Mouse (Mus musculus): ENCODE data around the gene Stx18. TPM values are rescaled to one million over a fixed set of nuclear protein-coding genes. Genes with fewer than 3 reads are reported as not detected.

The Stx18 gene
- polyA plus RNA-seq, 1 experiment from 2014 or later = 37.1 TPM

GRCm38 (mm10) chr5:38044923-38045322 lies 6.4 kb downstream of the Stx18 start:
- peaks cover 7% of the 10 kb centered on the region; the same call in 1 of the 2 replicates for H3K36me3 ChIP-seq
- H3K4me1 ChIP-seq (replicated peaks) = peaks cover 10% of the 10 kb centered on the region
- no peak overlapping the region for H3K9ac ChIP-seq
- H3K27ac ChIP-seq = no peak overlapping the region
- no peak overlapping the region for H3K4me3 ChIP-seq
- no peak overlapping the region for H3K4me2 ChIP-seq
- no peak for ATAC-seq (ENCODE audit: low FRiP score)
- no peaks in the 10 kb centered on the region for H3K27me3 ChIP-seq
- WGBS = 74% methylated on average over 2 of the region's 2 CpGs
- no peaks in the 10 kb centered on the region for H3K9me3 ChIP-seq

GRCm38 (mm10) chr5:38048177-38048576 lies 9.6 kb downstream of the Stx18 start:
- H3K4me2 ChIP-seq = no peak overlapping the region
- H3K36me3 ChIP-seq = peaks cover 7% of the 10 kb centered on the region; the same call in 1 of the 2 replicates
- WGBS = 66% methylated on average over 3 of the region's 3 CpGs
- no peaks in the 10 kb centered on the region for H3K9me3 ChIP-seq
- H3K4me1 ChIP-seq (replicated peaks) = 0 out of 2 replicates have a peak, but pooled peaks cover 2% of the 10 kb centered on the region
- H3K27ac ChIP-seq = no peak overlapping the region
- H3K27me3 ChIP-seq = no peaks in the 10 kb centered on the region
- H3K9ac ChIP-seq = no peak overlapping the region
- H3K4me3 ChIP-seq = no peak overlapping the region
- ATAC-seq (ENCODE audit: low FRiP score) = no peak

GRCm38 (mm10) chr5:38061051-38061450 lies 22.5 kb downstream of the Stx18 start:
- ATAC-seq (ENCODE audit: low FRiP score) = no peak
- no peak overlapping the region for H3K4me3 ChIP-seq
- H3K4me2 ChIP-seq = no peak overlapping the region
- H3K36me3 ChIP-seq = no peaks in the 10 kb centered on the region
- H3K4me1 ChIP-seq (replicated peaks) = peaks cover 24% of the 10 kb centered on the region
- no peaks in the 10 kb centered on the region for H3K9me3 ChIP-seq
- H3K9ac ChIP-seq = no peak overlapping the region
- H3K27ac ChIP-seq = no peak overlapping the region
- no peaks in the 10 kb centered on the region for H3K27me3 ChIP-seq
- 46% methylated on average over 2 of the region's 2 CpGs for WGBS

GRCm38 (mm10) chr5:38062709-38063108 lies 24.2 kb downstream of the Stx18 start:
- no peaks in the 10 kb centered on the region for H3K36me3 ChIP-seq
- H3K4me2 ChIP-seq = no peak overlapping the region
- 34% methylated on average over 5 of the region's 5 CpGs for WGBS
- H3K27ac ChIP-seq = no peak overlapping the region
- no peak overlapping the region for H3K4me3 ChIP-seq
- H3K9ac ChIP-seq = no peak overlapping the region
- no peak for ATAC-seq (ENCODE audit: low FRiP score)
- peaks cover 24% of the 10 kb centered on the region for H3K4me1 ChIP-seq (replicated peaks)
- H3K27me3 ChIP-seq = no peaks in the 10 kb centered on the region
- no peaks in the 10 kb centered on the region for H3K9me3 ChIP-seq

GRCm38 (mm10) chr5:38063339-38063738 lies 24.8 kb downstream of the Stx18 start:
- no peaks in the 10 kb centered on the region for H3K27me3 ChIP-seq
- H3K4me3 ChIP-seq = no peak overlapping the region
- no peaks in the 10 kb centered on the region for H3K9me3 ChIP-seq
- peaks cover 24% of the 10 kb centered on the region for H3K4me1 ChIP-seq (replicated peaks)
- no peaks in the 10 kb centered on the region for H3K36me3 ChIP-seq
- no peak overlapping the region for H3K27ac ChIP-seq
- H3K4me2 ChIP-seq = no peak overlapping the region
- no peak overlapping the region for H3K9ac ChIP-seq
- ATAC-seq (ENCODE audit: low FRiP score) = no peak
- WGBS = 79% methylated on average over 5 of the region's 5 CpGs

- H3K27me3 ChIP-seq = no peaks in the 10 kb centered on the region
- H3K27ac ChIP-seq = no peak overlapping the region
- H3K9me3 ChIP-seq = no peaks in the 10 kb centered on the region
- peaks cover 24% of the 10 kb centered on the region for H3K4me1 ChIP-seq (replicated peaks)
- H3K36me3 ChIP-seq = no peaks in the 10 kb centered on the region
- H3K4me2 ChIP-seq = no peak overlapping the region
- H3K9ac ChIP-seq = no peak overlapping the region
- 93% methylated on average over 4 of the region's 4 CpGs for WGBS
- no peak for ATAC-seq (ENCODE audit: low FRiP score)
- no peak overlapping the region for H3K4me3 ChIP-seq
Observed at GRCm38 (mm10) chr5:38064043-38064575, 25.6 kb downstream of the Stx18 start.

- no peak overlapping the region for H3K27ac ChIP-seq
- H3K4me3 ChIP-seq = no peak overlapping the region
- 23% methylated on average over 5 of the region's 5 CpGs for WGBS
- peak overlapping the region; percentile 46; the same call in 1 of the 2 replicates for H3K9ac ChIP-seq
- no peak overlapping the region for H3K4me2 ChIP-seq
- no peaks in the 10 kb centered on the region for H3K36me3 ChIP-seq
- H3K4me1 ChIP-seq (replicated peaks) = peaks cover 24% of the 10 kb centered on the region
- no peaks in the 10 kb centered on the region for H3K9me3 ChIP-seq
- no peak for ATAC-seq (ENCODE audit: low FRiP score)
- no peaks in the 10 kb centered on the region for H3K27me3 ChIP-seq
Observed at GRCm38 (mm10) chr5:38064701-38065100, 26.2 kb downstream of the Stx18 start.

GRCm38 (mm10) chr5:38065454-38065853 lies 26.9 kb downstream of the Stx18 start:
- 40% methylated on average over 2 of the region's 2 CpGs for WGBS
- no peak for ATAC-seq (ENCODE audit: low FRiP score)
- no peak overlapping the region for H3K4me2 ChIP-seq
- no peak overlapping the region for H3K9ac ChIP-seq
- no peak overlapping the region for H3K4me3 ChIP-seq
- no peaks in the 10 kb centered on the region for H3K36me3 ChIP-seq
- no peaks in the 10 kb centered on the region for H3K9me3 ChIP-seq
- H3K27me3 ChIP-seq = no peaks in the 10 kb centered on the region
- peaks cover 24% of the 10 kb centered on the region for H3K4me1 ChIP-seq (replicated peaks)
- H3K27ac ChIP-seq = no peak overlapping the region

- no peaks in the 10 kb centered on the region for H3K9me3 ChIP-seq
- peaks cover 19% of the 10 kb centered on the region for H3K4me1 ChIP-seq (replicated peaks)
- no peak overlapping the region for H3K27ac ChIP-seq
- H3K27me3 ChIP-seq = no peaks in the 10 kb centered on the region
- no peak overlapping the region for H3K9ac ChIP-seq
- H3K4me2 ChIP-seq = no peak overlapping the region
- ATAC-seq (ENCODE audit: low FRiP score) = no peak
- 100% methylated on average over 1 of the region's 1 CpGs for WGBS
- no peak overlapping the region for H3K4me3 ChIP-seq
- no peaks in the 10 kb centered on the region for H3K36me3 ChIP-seq
Observed at GRCm38 (mm10) chr5:38066606-38067005, 28.1 kb downstream of the Stx18 start.

GRCm38 (mm10) chr5:38076326-38076725 lies 37.8 kb downstream of the Stx18 start:
- no peak overlapping the region for H3K9ac ChIP-seq
- no peak for ATAC-seq (ENCODE audit: low FRiP score)

GRCm38 (mm10) chr5:38078575-38078974 lies 40.0 kb downstream of the Stx18 start:
- 71% methylated on average over 3 of the region's 3 CpGs for WGBS
- no peak for ATAC-seq (ENCODE audit: low FRiP score)

More at GRCm38 (mm10) chr5:38076326-38076725, 37.8 kb downstream of the Stx18 start:
- Histone ChIP-seq H3K4me2 (no peak overlapping the region), H3K27ac (no peak overlapping the region), H3K36me3 (no peaks in the 10 kb centered on the region), H3K9me3 (no peaks in the 10 kb centered on the region), H3K27me3 (no peaks in the 10 kb centered on the region), H3K4me1 (replicated peaks) (peaks cover 2% of the 10 kb centered on the region; the same call in 1 of the 2 replicates), H3K4me3 (no peak overlapping the region)
- WGBS = 43% methylated on average over 4 of the region's 4 CpGs

GRCm38 (mm10) chr5:38080472-38080871 lies 41.9 kb downstream of the Stx18 start:
- no peak for ATAC-seq (ENCODE audit: low FRiP score)
- Histone ChIP-seq H3K4me1 (replicated peaks) (peaks cover 13% of the 10 kb centered on the region), H3K9ac (no peak overlapping the region), H3K36me3 (no peaks in the 10 kb centered on the region), H3K4me3 (no peak overlapping the region), H3K27ac (no peak overlapping the region), H3K9me3 (no peaks in the 10 kb centered on the region), H3K27me3 (peaks cover under 1% of the 10 kb centered on the region), H3K4me2 (no peak overlapping the region)
- 91% methylated on average over 1 of the region's 1 CpGs for WGBS

More at GRCm38 (mm10) chr5:38078575-38078974, 40.0 kb downstream of the Stx18 start:
- Histone ChIP-seq H3K9ac (no peak overlapping the region), H3K36me3 (no peaks in the 10 kb centered on the region), H3K4me2 (no peak overlapping the region), H3K4me1 (replicated peaks) (peaks cover 12% of the 10 kb centered on the region), H3K27me3 (no peaks in the 10 kb centered on the region; the same call in 1 of the 2 replicates), H3K4me3 (no peak overlapping the region), H3K27ac (no peak overlapping the region), H3K9me3 (no peaks in the 10 kb centered on the region)

GRCm38 (mm10) chr5:38082589-38082988 lies 44.0 kb downstream of the Stx18 start:
- Histone ChIP-seq H3K9me3 (no peaks in the 10 kb centered on the region), H3K4me2 (no peak overlapping the region), H3K4me1 (replicated peaks) (peaks cover 17% of the 10 kb centered on the region), H3K9ac (no peak overlapping the region), H3K27ac (no peak overlapping the region), H3K4me3 (no peak overlapping the region), H3K36me3 (no peaks in the 10 kb centered on the region), H3K27me3 (peaks cover 3% of the 10 kb centered on the region)
- ATAC-seq (ENCODE audit: low FRiP score) = no peak
- 47% methylated on average over 3 of the region's 3 CpGs for WGBS

All from hindbrain, embryonic 13.5 days (tissue).